Mouse (Mus musculus) gastrocnemius, postnatal 4 days (tissue): Measurements from ENCODE around the gene Ceacam20. TPM values are rescaled to one million over a fixed set of nuclear protein-coding genes. Genes with fewer than 3 reads are reported as not detected.
"Not testable (repeated sequence)": the region's sequence is repeated elsewhere in the genome, so short reads cannot be mapped to it uniquely, and the experiment has no call there.

Experiments
- DNase-seq, 2 experiments: peaks; one replicate each; pipeline ENCODE4 v3.0.0; 2021 to 2022; ENCODE audit warnings: low spot score in 2 of 2, mixed read lengths in 2 of 2
- long read RNA-seq, 2 experiments: library from polyadenylated mRNA; stranded (forward); transcript quantifications; one replicate each; pipeline ENCODE4 v2.0.0; 2021
- total RNA-seq, 2 experiments: library from RNA; stranded (reverse); gene quantifications; 2 replicates each; pipeline ENCODE4 v1.2.3; 2021

The Ceacam20 gene
- total RNA-seq: not detected
- long read RNA-seq, experiment 1: 0 reads
- long read RNA-seq, experiment 2: 0 reads

- DNase-seq: no peak
Measured at GRCm38 (mm10) chr7:19964985-19965579, at the start of gene Ceacam20. TSS of gene Ceacam20 (plus strand) at chr7:19965412.

GRCm38 (mm10) chr7:19920166-19920505 is 45.1 kb upstream of the Ceacam20 start:
- DNase-seq: no peak

GRCm38 (mm10) chr7:19920506-19921261 is 44.5 kb upstream of the Ceacam20 start, which contains the start of gene Pvr:
TSS of gene Pvr (minus strand) at chr7:19921160.
- peak; percentile 33 to 64 for DNase-seq

GRCm38 (mm10) chr7:19923354-19923753 is 41.9 kb upstream of the Ceacam20 start:
- DNase-seq: no peak

GRCm38 (mm10) chr7:19923797-19924196 is 41.4 kb upstream of the Ceacam20 start:
- no peak for DNase-seq

GRCm38 (mm10) chr7:19925376-19925775 is 39.8 kb upstream of the Ceacam20 start:
- no peak for DNase-seq

GRCm38 (mm10) chr7:19926849-19927480 is 38.2 kb upstream of the Ceacam20 start:
- no peak for DNase-seq

- DNase-seq: no peak
Measured at GRCm38 (mm10) chr7:19928486-19928885, 36.7 kb upstream of the Ceacam20 start.

- DNase-seq: not testable (repeated sequence)
Measured at GRCm38 (mm10) chr7:19930481-19930880, 34.7 kb upstream of the Ceacam20 start.

- DNase-seq: no peak
Measured at GRCm38 (mm10) chr7:19932133-19932876, 32.9 kb upstream of the Ceacam20 start.

- peak; percentile 49 to 67 for DNase-seq
Measured at GRCm38 (mm10) chr7:19932877-19933809, 32.1 kb upstream of the Ceacam20 start.

GRCm38 (mm10) chr7:19935171-19935751 is 30.0 kb upstream of the Ceacam20 start:
- DNase-seq: no peak

- no peak for DNase-seq
Measured at GRCm38 (mm10) chr7:19935961-19936360, 29.3 kb upstream of the Ceacam20 start.

- DNase-seq: no peak
Measured at GRCm38 (mm10) chr7:19937229-19937821, 27.9 kb upstream of the Ceacam20 start.

GRCm38 (mm10) chr7:19939555-19940235 is 25.5 kb upstream of the Ceacam20 start:
- peak; percentile 55 to 82 for DNase-seq

- DNase-seq: no peak
Measured at GRCm38 (mm10) chr7:19940256-19940655, 25.0 kb upstream of the Ceacam20 start.

- no peak for DNase-seq
Measured at GRCm38 (mm10) chr7:19944709-19945108, 20.5 kb upstream of the Ceacam20 start.

- DNase-seq: no peak
Measured at GRCm38 (mm10) chr7:19945201-19945600, 20.0 kb upstream of the Ceacam20 start.
